Mouse (Mus musculus): ENCODE measurements around the gene Slf2. TPM values are rescaled to one million over a fixed set of nuclear protein-coding genes. Genes with fewer than 3 reads are reported as not detected.
A peak's percentile ranks its signal among the peaks of the same experiment; 100 is the strongest.

The Slf2 gene
- polyA plus RNA-seq, 1 experiment: 20.6 TPM

GRCm38 (mm10) chr19:45024775-45025174, 93.8 kb downstream of the Slf2 start:
- H3K4me1 ChIP-seq (ENCODE audit: control insufficient read depth, insufficient read depth, low read length): no peaks in the 10 kb centered on the region
- no peak overlapping the region for H3K27ac ChIP-seq (ENCODE audit: insufficient read depth, low read depth, low read length)
- no peak overlapping the region for H3K4me3 ChIP-seq (ENCODE audit: insufficient read depth, low read length)
- TF ChIP-seq POLR2A (IDR thresholded peaks at IDR 0.05; ENCODE audit: borderline replicate concordance, low read depth, low read length): no peak
- TF ChIP-seq CTCF (IDR thresholded peaks at IDR 0.05; ENCODE audit: low read depth, low read length): no peak

- no peak overlapping the region for H3K27ac ChIP-seq (ENCODE audit: insufficient read depth, low read depth, low read length)
- H3K4me3 ChIP-seq (ENCODE audit: insufficient read depth, low read length): no peak overlapping the region
- H3K4me1 ChIP-seq (ENCODE audit: control insufficient read depth, insufficient read depth, low read length): no peaks in the 10 kb centered on the region
- TF ChIP-seq POLR2A (IDR thresholded peaks at IDR 0.05; ENCODE audit: borderline replicate concordance, low read depth, low read length): no peak
- no peak for TF ChIP-seq CTCF (IDR thresholded peaks at IDR 0.05; ENCODE audit: low read depth, low read length)
Measured at GRCm38 (mm10) chr19:45025937-45026568, 95.1 kb downstream of the Slf2 start.

- TF ChIP-seq POLR2A (IDR thresholded peaks at IDR 0.05; ENCODE audit: borderline replicate concordance, low read depth, low read length) (no peak), CTCF (IDR thresholded peaks at IDR 0.05; ENCODE audit: low read depth, low read length) (no peak)
Measured at GRCm38 (mm10) chr19:45026958-45027670, 96.2 kb downstream of the Slf2 start.

GRCm38 (mm10) chr19:45027848-45028247, 96.9 kb downstream of the Slf2 start:
- peaks cover 4% of the 10 kb centered on the region for H3K4me1 ChIP-seq (ENCODE audit: control insufficient read depth, insufficient read depth, low read length)
- no peak overlapping the region for H3K4me3 ChIP-seq (ENCODE audit: insufficient read depth, low read length)
- no peak overlapping the region for H3K27ac ChIP-seq (ENCODE audit: insufficient read depth, low read depth, low read length)
- TF ChIP-seq POLR2A (IDR thresholded peaks at IDR 0.05; ENCODE audit: borderline replicate concordance, low read depth, low read length) (no peak), CTCF (IDR thresholded peaks at IDR 0.05; ENCODE audit: low read depth, low read length) (no peak)

More at GRCm38 (mm10) chr19:45026958-45027670, 96.2 kb downstream of the Slf2 start:
- Histone ChIP-seq H3K4me1 (ENCODE audit: control insufficient read depth, insufficient read depth, low read length) (peaks cover 1% of the 10 kb centered on the region), H3K4me3 (ENCODE audit: insufficient read depth, low read length) (no peak overlapping the region), H3K27ac (ENCODE audit: insufficient read depth, low read depth, low read length) (no peak overlapping the region)

GRCm38 (mm10) chr19:45028746-45029145, 97.8 kb downstream of the Slf2 start:
- TF ChIP-seq POLR2A (IDR thresholded peaks at IDR 0.05; ENCODE audit: borderline replicate concordance, low read depth, low read length) (no peak), CTCF (IDR thresholded peaks at IDR 0.05; ENCODE audit: low read depth, low read length) (no peak)
- Histone ChIP-seq H3K4me3 (ENCODE audit: insufficient read depth, low read length) (no peak overlapping the region), H3K4me1 (ENCODE audit: control insufficient read depth, insufficient read depth, low read length) (peaks cover 4% of the 10 kb centered on the region), H3K27ac (ENCODE audit: insufficient read depth, low read depth, low read length) (no peak overlapping the region)

- Histone ChIP-seq H3K4me3 (ENCODE audit: insufficient read depth, low read length) (no peak overlapping the region), H3K4me1 (ENCODE audit: control insufficient read depth, insufficient read depth, low read length) (peaks cover 4% of the 10 kb centered on the region), H3K27ac (ENCODE audit: insufficient read depth, low read depth, low read length) (no peak overlapping the region)
- no peak for TF ChIP-seq POLR2A (IDR thresholded peaks at IDR 0.05; ENCODE audit: borderline replicate concordance, low read depth, low read length)
- TF ChIP-seq CTCF (IDR thresholded peaks at IDR 0.05; ENCODE audit: low read depth, low read length): no peak
Measured at GRCm38 (mm10) chr19:45029571-45029970, 98.6 kb downstream of the Slf2 start.

GRCm38 (mm10) chr19:45030111-45030510, 99.2 kb downstream of the Slf2 start:
- Histone ChIP-seq H3K27ac (ENCODE audit: insufficient read depth, low read depth, low read length) (no peak overlapping the region), H3K4me1 (ENCODE audit: control insufficient read depth, insufficient read depth, low read length) (peaks cover 4% of the 10 kb centered on the region), H3K4me3 (ENCODE audit: insufficient read depth, low read length) (peak overlapping the region; percentile 6; the same call in 1 of the 2 replicates)
- no peak for TF ChIP-seq POLR2A (IDR thresholded peaks at IDR 0.05; ENCODE audit: borderline replicate concordance, low read depth, low read length)
- TF ChIP-seq CTCF (IDR thresholded peaks at IDR 0.05; ENCODE audit: low read depth, low read length): peak; percentile 98

- H3K4me3 ChIP-seq (ENCODE audit: insufficient read depth, low read length): peak overlapping the region; percentile 29; the same call in 1 of the 2 replicates
- H3K27ac ChIP-seq (ENCODE audit: insufficient read depth, low read depth, low read length): no peak overlapping the region
- H3K4me1 ChIP-seq (ENCODE audit: control insufficient read depth, insufficient read depth, low read length): peaks cover 4% of the 10 kb centered on the region
- TF ChIP-seq POLR2A (IDR thresholded peaks at IDR 0.05; ENCODE audit: borderline replicate concordance, low read depth, low read length) (no peak), CTCF (IDR thresholded peaks at IDR 0.05; ENCODE audit: low read depth, low read length) (peak; percentile 63)
Measured at GRCm38 (mm10) chr19:45030746-45031693, 100.1 kb downstream of the Slf2 start.

GRCm38 (mm10) chr19:45031780-45032179, 100.8 kb downstream of the Slf2 start:
- Histone ChIP-seq H3K4me1 (ENCODE audit: control insufficient read depth, insufficient read depth, low read length) (peaks cover 4% of the 10 kb centered on the region), H3K4me3 (ENCODE audit: insufficient read depth, low read length) (no peak overlapping the region), H3K27ac (ENCODE audit: insufficient read depth, low read depth, low read length) (no peak overlapping the region)
- TF ChIP-seq CTCF (IDR thresholded peaks at IDR 0.05; ENCODE audit: low read depth, low read length) (peak; percentile 79), POLR2A (IDR thresholded peaks at IDR 0.05; ENCODE audit: borderline replicate concordance, low read depth, low read length) (no peak)

Other genes with a start within 250 kb of the Slf2 start
- gene Pax2, start 175.1 kb upstream of the Slf2 start, polyA plus RNA-seq (2012; ENCODE audit: insufficient read depth, insufficient read length, missing spikeins): not detected in 2 replicates
- gene Sema4g, start 58.0 kb downstream of the Slf2 start, polyA plus RNA-seq (2012; ENCODE audit: insufficient read depth, insufficient read length, missing spikeins): 0.25 TPM in 1 of 2 replicates, not detected in the other
- gene Twnk, start 74.5 kb downstream of the Slf2 start, polyA plus RNA-seq (2012; ENCODE audit: insufficient read depth, insufficient read length, missing spikeins): 4.4 and 5.5 TPM in 2 replicates
- gene Mrpl43, start 75.3 kb downstream of the Slf2 start, polyA plus RNA-seq (2012; ENCODE audit: insufficient read depth, insufficient read length, missing spikeins): 38.5 and 42.1 TPM in 2 replicates
- 3.0 and 3.6 TPM in 2 replicates for gene Lzts2, start 83.3 kb downstream of the Slf2 start, polyA plus RNA-seq (2012; ENCODE audit: insufficient read depth, insufficient read length, missing spikeins)
- not detected in 2 replicates for gene Pdzd7, start 114.6 kb downstream of the Slf2 start, polyA plus RNA-seq (2012; ENCODE audit: insufficient read depth, insufficient read length, missing spikeins)
- 45.1 and 45.7 TPM in 2 replicates for gene Sfxn3, start 116.4 kb downstream of the Slf2 start, polyA plus RNA-seq (2012; ENCODE audit: insufficient read depth, insufficient read length, missing spikeins)
- gene Kazald1, start 144.1 kb downstream of the Slf2 start, polyA plus RNA-seq (2012; ENCODE audit: insufficient read depth, insufficient read length, missing spikeins): 0.50 and 0.55 TPM in 2 replicates
- not detected in 2 replicates for gene Tlx1, start 219.5 kb downstream of the Slf2 start, polyA plus RNA-seq (2012; ENCODE audit: insufficient read depth, insufficient read length, missing spikeins)